Mouse (Mus musculus): Measurements from ENCODE around the gene Mamdc2. TPM values are rescaled to one million over a fixed set of nuclear protein-coding genes. Genes with fewer than 3 reads are reported as not detected.

Mamdc2 gene
- polyA plus RNA-seq, 1 experiment from 2014 or later: 1.3 TPM

DNA sequence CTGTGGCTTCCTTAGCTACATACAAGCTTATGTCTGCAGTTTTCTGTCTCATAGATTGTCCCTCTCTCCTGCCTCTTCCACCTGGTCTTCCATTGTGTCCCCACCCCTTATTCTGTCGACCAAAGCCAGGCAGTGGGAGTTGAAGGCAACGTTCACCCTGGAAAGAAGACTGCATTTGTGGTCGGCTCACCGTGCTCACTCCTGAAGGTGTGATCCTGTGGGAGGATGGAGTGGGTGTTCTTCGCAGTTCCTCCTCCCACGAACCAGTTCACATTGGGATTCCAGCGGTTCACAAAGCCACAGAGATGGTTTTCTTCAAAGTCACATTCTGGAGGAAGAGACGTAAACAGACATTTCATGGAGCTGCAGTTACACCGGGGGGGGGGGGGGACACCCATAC lies 74.5 kb downstream of the Mamdc2 start:
- H3K9ac ChIP-seq (replicated peaks; ENCODE audit: low read depth, low read length): no peak overlapping the region

DNA sequence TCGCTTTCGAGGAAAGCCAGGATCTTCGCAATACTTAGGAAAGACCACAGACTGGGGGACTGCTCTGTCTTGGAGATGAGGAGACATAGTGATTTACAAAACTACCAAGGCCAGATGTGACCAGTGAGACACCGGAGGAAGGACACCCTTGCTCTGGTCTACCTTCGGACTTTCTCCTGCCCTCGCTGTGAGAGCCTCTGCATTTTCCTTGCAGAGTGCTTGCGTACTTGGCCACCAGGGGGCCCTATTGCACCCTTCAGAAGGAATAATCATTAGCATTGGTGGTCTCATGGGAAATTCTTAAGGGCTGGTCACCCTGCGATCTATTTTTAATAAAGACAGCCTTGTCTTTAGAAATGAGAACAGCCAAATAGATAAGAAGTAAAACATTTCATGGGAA lies 75.0 kb downstream of the Mamdc2 start:
- WGBS: 48% methylated on average over 8 of the region's 8 CpGs

More for the DNA sequence above, 74.5 kb downstream of the Mamdc2 start:
- Histone ChIP-seq H3K27ac (ENCODE audit: low read length) (no peak overlapping the region), H3K4me3 (replicated peaks; ENCODE audit: low read length) (no peak overlapping the region), H3K4me1 (replicated peaks; ENCODE audit: control insufficient read depth, insufficient read depth, low read length) (peaks cover 7% of the 10 kb centered on the region; the same call in 1 of the 2 replicates), H3K36me3 (ENCODE audit: control insufficient read depth, insufficient read depth) (no peaks in the 10 kb centered on the region), H3K9me3 (ENCODE audit: control insufficient read depth, low read length) (no peaks in the 10 kb centered on the region), H3K4me2 (ENCODE audit: low read length) (no peak overlapping the region), H3K27me3 (replicated peaks; ENCODE audit: control insufficient read depth, insufficient read depth, low read length) (no peaks in the 10 kb centered on the region)
- no peak for ATAC-seq
- WGBS: 79% methylated on average over 9 of the region's 9 CpGs

GRCm38 (mm10) chr19:23369275-23369674 lies 79.0 kb downstream of the Mamdc2 start:
- 90% methylated on average over 4 of the region's 4 CpGs for WGBS
- Histone ChIP-seq H3K9me3 (ENCODE audit: control insufficient read depth, low read length) (no peaks in the 10 kb centered on the region), H3K4me3 (replicated peaks; ENCODE audit: low read length) (no peak overlapping the region), H3K27me3 (replicated peaks; ENCODE audit: control insufficient read depth, insufficient read depth, low read length) (no peaks in the 10 kb centered on the region), H3K36me3 (ENCODE audit: control insufficient read depth, insufficient read depth) (no peaks in the 10 kb centered on the region), H3K4me2 (ENCODE audit: low read length) (no peak overlapping the region), H3K9ac (replicated peaks; ENCODE audit: low read depth, low read length) (no peak overlapping the region), H3K27ac (ENCODE audit: low read length) (no peak overlapping the region), H3K4me1 (replicated peaks; ENCODE audit: control insufficient read depth, insufficient read depth, low read length) (no peaks in the 10 kb centered on the region)
- no peak for ATAC-seq

More for the DNA sequence above, 75.0 kb downstream of the Mamdc2 start:
- Histone ChIP-seq H3K36me3 (ENCODE audit: control insufficient read depth, insufficient read depth) (no peaks in the 10 kb centered on the region), H3K4me1 (replicated peaks; ENCODE audit: control insufficient read depth, insufficient read depth, low read length) (peaks cover 7% of the 10 kb centered on the region; the same call in 1 of the 2 replicates), H3K4me2 (ENCODE audit: low read length) (no peak overlapping the region), H3K9me3 (ENCODE audit: control insufficient read depth, low read length) (no peaks in the 10 kb centered on the region), H3K4me3 (replicated peaks; ENCODE audit: low read length) (no peak overlapping the region), H3K27me3 (replicated peaks; ENCODE audit: control insufficient read depth, insufficient read depth, low read length) (no peaks in the 10 kb centered on the region), H3K9ac (replicated peaks; ENCODE audit: low read depth, low read length) (no peak overlapping the region), H3K27ac (ENCODE audit: low read length) (no peak overlapping the region)
- peak; percentile 40 for ATAC-seq

GRCm38 (mm10) chr19:23362006-23362405 lies 86.2 kb downstream of the Mamdc2 start:
- no peak overlapping the region for H3K27ac ChIP-seq (ENCODE audit: low read length)
- 83% methylated on average over 3 of the region's 3 CpGs for WGBS
- no peak for ATAC-seq

GRCm38 (mm10) chr19:23361124-23361523 lies 87.1 kb downstream of the Mamdc2 start:
- Histone ChIP-seq H3K9ac (replicated peaks; ENCODE audit: low read depth, low read length) (no peak overlapping the region), H3K36me3 (ENCODE audit: control insufficient read depth, insufficient read depth) (no peaks in the 10 kb centered on the region), H3K27me3 (replicated peaks; ENCODE audit: control insufficient read depth, insufficient read depth, low read length) (no peaks in the 10 kb centered on the region), H3K27ac (ENCODE audit: low read length) (peak overlapping the region; percentile 56), H3K4me3 (replicated peaks; ENCODE audit: low read length) (no peak overlapping the region), H3K9me3 (ENCODE audit: control insufficient read depth, low read length) (no peaks in the 10 kb centered on the region), H3K4me2 (ENCODE audit: low read length) (no peak overlapping the region), H3K4me1 (replicated peaks; ENCODE audit: control insufficient read depth, insufficient read depth, low read length) (no peaks in the 10 kb centered on the region)
- ATAC-seq: peak; percentile 94
- WGBS: 57% methylated on average over 4 of the region's 4 CpGs

More at GRCm38 (mm10) chr19:23362006-23362405, 86.2 kb downstream of the Mamdc2 start:
- H3K27me3 ChIP-seq (replicated peaks; ENCODE audit: control insufficient read depth, insufficient read depth, low read length): no peaks in the 10 kb centered on the region
- no peak overlapping the region for H3K4me2 ChIP-seq (ENCODE audit: low read length)
- no peak overlapping the region for H3K4me3 ChIP-seq (replicated peaks; ENCODE audit: low read length)
- no peak overlapping the region for H3K9ac ChIP-seq (replicated peaks; ENCODE audit: low read depth, low read length)
- no peaks in the 10 kb centered on the region for H3K36me3 ChIP-seq (ENCODE audit: control insufficient read depth, insufficient read depth)
- no peaks in the 10 kb centered on the region for H3K4me1 ChIP-seq (replicated peaks; ENCODE audit: control insufficient read depth, insufficient read depth, low read length)
- H3K9me3 ChIP-seq (ENCODE audit: control insufficient read depth, low read length): no peaks in the 10 kb centered on the region

DNA sequence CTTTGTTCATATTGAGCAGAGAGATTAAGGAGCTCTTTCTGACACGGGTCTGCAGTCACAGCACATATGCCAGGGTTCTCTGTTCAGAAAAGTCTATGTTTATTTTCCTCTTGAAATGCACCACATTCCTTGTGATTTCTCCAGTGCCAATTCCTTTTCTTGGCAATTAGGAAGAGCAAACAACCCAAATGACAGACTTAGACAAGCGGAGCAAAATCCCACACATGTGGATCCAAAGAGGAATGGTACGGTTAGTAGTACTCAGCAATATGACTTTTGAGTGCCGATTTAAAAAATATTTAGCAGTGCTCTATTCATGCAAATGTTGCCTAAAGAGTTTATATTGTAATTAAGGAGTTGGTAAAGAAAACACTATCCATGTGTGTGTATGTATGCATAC lies 87.7 kb downstream of the Mamdc2 start:
- 62% methylated on average over 4 of the region's 4 CpGs for WGBS
- Histone ChIP-seq H3K27me3 (replicated peaks; ENCODE audit: control insufficient read depth, insufficient read depth, low read length) (no peaks in the 10 kb centered on the region), H3K4me3 (replicated peaks; ENCODE audit: low read length) (no peak overlapping the region), H3K36me3 (ENCODE audit: control insufficient read depth, insufficient read depth) (no peaks in the 10 kb centered on the region), H3K4me2 (ENCODE audit: low read length) (no peak overlapping the region), H3K9ac (replicated peaks; ENCODE audit: low read depth, low read length) (no peak overlapping the region), H3K9me3 (ENCODE audit: control insufficient read depth, low read length) (no peaks in the 10 kb centered on the region), H3K27ac (ENCODE audit: low read length) (no peak overlapping the region; the same call in 1 of the 2 replicates), H3K4me1 (replicated peaks; ENCODE audit: control insufficient read depth, insufficient read depth, low read length) (no peaks in the 10 kb centered on the region)
- ATAC-seq: peak; percentile 66; the same call in 1 of the 2 replicates

DNA sequence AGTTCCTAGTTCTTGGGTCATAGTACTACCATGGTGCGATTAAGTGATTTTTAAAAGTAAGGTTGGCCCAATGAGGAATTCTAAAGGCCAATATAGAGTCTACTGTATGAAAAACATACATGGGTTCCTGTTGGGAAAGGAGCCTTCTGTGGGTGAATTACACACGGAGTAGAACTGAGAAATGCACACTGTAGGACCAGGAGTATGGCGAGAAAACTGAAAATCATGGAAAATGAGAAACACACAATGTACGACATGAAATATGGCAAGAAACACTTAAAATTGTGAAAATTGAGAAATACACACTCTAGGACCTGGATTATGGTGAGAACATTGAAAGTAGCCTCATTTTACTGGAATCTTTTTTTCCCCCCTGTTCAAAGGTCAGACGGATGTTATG lies 91.0 kb downstream of the Mamdc2 start:
- Histone ChIP-seq H3K27me3 (replicated peaks; ENCODE audit: control insufficient read depth, insufficient read depth, low read length) (no peaks in the 10 kb centered on the region), H3K4me3 (replicated peaks; ENCODE audit: low read length) (no peak overlapping the region), H3K36me3 (ENCODE audit: control insufficient read depth, insufficient read depth) (no peaks in the 10 kb centered on the region), H3K9ac (replicated peaks; ENCODE audit: low read depth, low read length) (no peak overlapping the region), H3K27ac (ENCODE audit: low read length) (no peak overlapping the region), H3K9me3 (ENCODE audit: control insufficient read depth, low read length) (no peaks in the 10 kb centered on the region), H3K4me2 (ENCODE audit: low read length) (no peak overlapping the region), H3K4me1 (replicated peaks; ENCODE audit: control insufficient read depth, insufficient read depth, low read length) (peaks cover 3% of the 10 kb centered on the region; the same call in 1 of the 2 replicates)
- WGBS: 88% methylated on average over 5 of the region's 5 CpGs
- no peak for ATAC-seq

DNA sequence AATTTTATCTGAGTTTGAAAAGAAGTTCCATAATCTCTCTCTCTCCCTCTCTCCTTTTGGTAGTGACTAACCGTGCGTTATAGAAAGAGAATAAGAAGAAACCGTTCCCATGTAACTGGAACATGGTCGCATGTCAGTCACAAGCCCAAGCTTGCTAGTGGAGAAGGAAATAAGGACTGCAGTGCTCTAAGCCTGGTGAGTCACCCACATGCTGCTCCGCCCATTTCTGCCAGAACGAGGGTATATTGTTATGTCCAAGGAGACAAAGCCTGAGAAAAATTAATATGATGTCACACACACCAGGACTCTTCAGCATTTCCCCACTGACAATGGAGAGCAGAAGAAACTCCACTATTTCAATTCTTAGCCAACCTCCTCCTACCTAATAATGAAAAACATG lies 93.5 kb downstream of the Mamdc2 start:
- Histone ChIP-seq H3K4me2 (ENCODE audit: low read length) (no peak overlapping the region), H3K36me3 (ENCODE audit: control insufficient read depth, insufficient read depth) (no peaks in the 10 kb centered on the region), H3K4me3 (replicated peaks; ENCODE audit: low read length) (no peak overlapping the region), H3K4me1 (replicated peaks; ENCODE audit: control insufficient read depth, insufficient read depth, low read length) (peaks cover 3% of the 10 kb centered on the region; the same call in 1 of the 2 replicates), H3K9ac (replicated peaks; ENCODE audit: low read depth, low read length) (no peak overlapping the region), H3K9me3 (ENCODE audit: control insufficient read depth, low read length) (no peaks in the 10 kb centered on the region), H3K27me3 (replicated peaks; ENCODE audit: control insufficient read depth, insufficient read depth, low read length) (no peaks in the 10 kb centered on the region), H3K27ac (ENCODE audit: low read length) (no peak overlapping the region)
- 89% methylated on average over 6 of the region's 6 CpGs for WGBS
- ATAC-seq: no peak

DNA sequence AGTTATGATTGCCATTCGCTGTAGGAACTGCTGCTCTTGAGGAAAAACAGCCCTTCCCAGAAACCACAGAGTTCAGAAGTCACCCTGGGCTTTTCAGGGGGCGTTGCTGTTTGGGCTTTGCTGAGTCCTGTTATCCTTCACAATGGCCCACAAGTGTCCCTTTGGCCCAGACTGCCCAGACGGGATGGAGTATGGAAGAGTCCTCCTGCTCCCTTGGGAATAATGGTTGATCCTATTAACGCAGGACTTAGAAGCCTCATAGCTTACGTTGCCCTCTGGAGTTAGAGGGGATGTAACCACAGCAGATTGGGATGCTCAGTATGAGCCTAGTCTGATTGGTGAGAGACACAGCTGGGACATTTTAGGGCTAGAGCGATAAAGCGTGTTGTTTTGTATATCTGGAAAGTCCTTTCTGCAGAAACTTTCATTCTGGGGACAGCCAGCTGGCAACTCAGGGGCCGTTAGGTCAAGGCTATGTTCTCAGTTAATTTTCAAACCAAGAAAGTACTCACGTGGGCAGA lies 94.3 kb downstream of the Mamdc2 start:
- Histone ChIP-seq H3K4me1 (replicated peaks; ENCODE audit: control insufficient read depth, insufficient read depth, low read length) (peaks cover 3% of the 10 kb centered on the region; the same call in 1 of the 2 replicates), H3K27me3 (replicated peaks; ENCODE audit: control insufficient read depth, insufficient read depth, low read length) (no peaks in the 10 kb centered on the region), H3K4me3 (replicated peaks; ENCODE audit: low read length) (no peak overlapping the region), H3K9ac (replicated peaks; ENCODE audit: low read depth, low read length) (no peak overlapping the region), H3K9me3 (ENCODE audit: control insufficient read depth, low read length) (no peaks in the 10 kb centered on the region), H3K27ac (ENCODE audit: low read length) (no peak overlapping the region), H3K36me3 (ENCODE audit: control insufficient read depth, insufficient read depth) (no peaks in the 10 kb centered on the region), H3K4me2 (ENCODE audit: low read length) (no peak overlapping the region)
- 76% methylated on average over 9 of the region's 9 CpGs for WGBS
- no peak for ATAC-seq

- Histone ChIP-seq H3K27me3 (replicated peaks; ENCODE audit: control insufficient read depth, insufficient read depth, low read length) (no peaks in the 10 kb centered on the region), H3K9me3 (ENCODE audit: control insufficient read depth, low read length) (no peaks in the 10 kb centered on the region), H3K4me2 (ENCODE audit: low read length) (no peak overlapping the region), H3K27ac (ENCODE audit: low read length) (no peak overlapping the region), H3K4me3 (replicated peaks; ENCODE audit: low read length) (no peak overlapping the region), H3K9ac (replicated peaks; ENCODE audit: low read depth, low read length) (no peak overlapping the region), H3K36me3 (ENCODE audit: control insufficient read depth, insufficient read depth) (no peaks in the 10 kb centered on the region), H3K4me1 (replicated peaks; ENCODE audit: control insufficient read depth, insufficient read depth, low read length) (peaks cover 3% of the 10 kb centered on the region; the same call in 1 of the 2 replicates)
- ATAC-seq: no peak
- 68% methylated on average over 8 of the region's 8 CpGs for WGBS
Measured at GRCm38 (mm10) chr19:23353161-23353560, 95.1 kb downstream of the Mamdc2 start.

Data from forebrain, embryonic 16.5 days (tissue).